Mouse (Mus musculus) retina, adult 2 months (tissue): ENCODE data around the gene Gdf5.

Experiments
- DNase-seq: peaks from one replicate; pipeline ENCODE4 v3.0.0-alpha.2; 2012; ENCODE audit warnings: low read depth, low spot score

Gdf5 gene

GRCm38 (mm10) chr2:155945124-155945523 lies at the start of gene Gdf5:
Gdf5 (minus strand) TSS chr2:155945367.
- DNase-seq = no peak

DNA sequence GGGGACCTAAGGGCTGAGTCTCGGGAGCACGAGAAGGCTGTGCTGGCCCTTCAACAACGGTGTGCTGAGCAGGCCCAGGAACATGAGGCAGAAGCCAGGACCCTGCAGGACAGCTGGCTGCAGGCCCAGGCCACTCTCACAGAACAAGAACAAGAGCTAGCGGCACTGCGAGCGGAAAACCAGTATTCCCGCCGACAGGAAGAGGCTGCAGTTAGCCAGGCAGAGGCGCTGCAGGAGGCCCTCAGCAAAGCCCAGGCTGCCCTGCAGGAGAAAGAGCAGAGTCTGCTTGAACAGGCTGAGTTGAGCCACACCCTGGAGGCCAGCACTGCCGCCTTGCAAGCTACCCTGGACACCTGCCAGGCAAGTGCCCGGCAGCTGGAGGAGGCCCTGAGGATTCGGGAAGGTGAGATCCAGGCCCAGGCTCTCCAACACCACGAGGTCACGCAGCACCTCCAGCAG lies 46.7 kb upstream of the Gdf5 start:
- DNase-seq = no peak

GRCm38 (mm10) chr2:155991151-155991550 lies 46.0 kb upstream of the Gdf5 start:
- no peak for DNase-seq

- no peak for DNase-seq
Measured at GRCm38 (mm10) chr2:155989085-155989484, 43.9 kb upstream of the Gdf5 start.

DNA sequence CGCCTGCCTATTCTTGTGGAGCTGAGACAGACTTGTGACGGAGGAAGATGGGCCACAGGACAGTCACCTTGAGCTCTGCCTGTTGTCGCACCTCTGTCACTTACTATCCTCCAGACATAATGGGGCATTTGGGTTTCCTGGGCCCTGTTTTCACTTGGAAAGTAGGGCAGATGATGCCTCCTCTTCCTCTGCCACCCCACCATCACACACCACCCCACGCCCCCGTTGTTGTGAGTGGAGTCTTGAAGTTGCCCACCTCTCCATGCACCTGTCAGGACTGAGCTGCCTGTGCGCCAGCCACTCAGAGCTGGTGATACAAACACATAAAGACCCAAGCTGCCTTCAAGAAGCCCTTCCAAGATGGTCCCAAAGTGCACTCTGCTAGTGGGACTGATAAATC lies 42.0 kb upstream of the Gdf5 start:
- DNase-seq = no peak

DNA sequence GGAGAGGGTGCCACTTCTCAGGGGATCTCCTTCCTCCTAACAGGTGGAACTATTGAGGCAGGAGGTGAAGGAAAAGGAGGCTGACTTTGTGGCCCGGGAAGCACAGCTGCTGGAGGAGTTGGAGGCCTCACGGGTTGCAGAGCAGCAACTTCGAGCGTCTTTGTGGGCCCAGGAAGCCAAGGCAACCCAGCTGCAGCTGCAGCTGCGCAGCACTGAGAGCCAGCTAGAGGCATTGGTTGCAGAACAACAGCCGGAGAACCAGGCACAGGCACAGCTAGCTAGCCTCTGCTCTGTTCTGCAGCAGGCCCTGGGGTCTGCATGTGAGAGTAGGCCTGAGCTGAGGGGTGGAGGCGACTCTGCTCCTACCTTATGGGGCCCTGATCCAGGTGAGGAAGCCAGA lies 40.6 kb upstream of the Gdf5 start:
- no peak for DNase-seq

DNA sequence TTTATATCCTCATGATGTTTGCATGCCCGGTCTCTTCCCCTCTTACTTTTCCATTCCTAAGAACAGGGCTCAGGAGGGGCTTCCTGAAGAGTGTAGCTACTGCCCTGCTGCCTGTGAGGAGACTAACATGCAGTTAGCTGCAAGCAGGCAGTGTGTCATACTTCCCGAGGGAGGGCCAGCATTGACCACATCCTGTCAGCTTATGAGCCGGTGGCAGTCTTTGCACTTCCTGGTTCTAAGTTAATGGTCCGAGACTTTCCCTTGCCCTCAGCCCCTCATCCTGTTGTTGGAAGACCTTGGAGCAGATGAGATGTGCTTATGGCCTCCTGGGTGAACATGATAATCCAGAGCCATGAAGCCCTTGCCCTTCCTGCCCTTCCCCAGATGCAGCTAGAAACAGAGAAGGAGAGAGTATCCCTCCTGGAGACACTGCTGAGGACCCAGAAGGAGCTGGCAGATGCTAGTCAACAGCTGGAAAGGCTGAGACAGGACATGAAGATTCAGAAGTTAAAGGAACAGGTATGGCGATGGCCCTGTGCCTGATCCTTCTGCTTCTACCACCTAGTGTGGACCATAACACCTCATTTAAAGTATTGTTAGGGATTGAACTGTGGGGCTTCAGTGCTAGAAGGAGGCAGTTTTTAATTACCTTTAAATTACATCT lies 34.3 kb upstream of the Gdf5 start:
- no peak for DNase-seq

GRCm38 (mm10) chr2:155974087-155974731 lies 29.0 kb upstream of the Gdf5 start:
- no peak for DNase-seq

- DNase-seq = peak; percentile 81
Measured at GRCm38 (mm10) chr2:155973348-155973747, 28.2 kb upstream of the Gdf5 start.

GRCm38 (mm10) chr2:155962991-155963390 lies 17.8 kb upstream of the Gdf5 start:
- peak; percentile 58 for DNase-seq

DNA sequence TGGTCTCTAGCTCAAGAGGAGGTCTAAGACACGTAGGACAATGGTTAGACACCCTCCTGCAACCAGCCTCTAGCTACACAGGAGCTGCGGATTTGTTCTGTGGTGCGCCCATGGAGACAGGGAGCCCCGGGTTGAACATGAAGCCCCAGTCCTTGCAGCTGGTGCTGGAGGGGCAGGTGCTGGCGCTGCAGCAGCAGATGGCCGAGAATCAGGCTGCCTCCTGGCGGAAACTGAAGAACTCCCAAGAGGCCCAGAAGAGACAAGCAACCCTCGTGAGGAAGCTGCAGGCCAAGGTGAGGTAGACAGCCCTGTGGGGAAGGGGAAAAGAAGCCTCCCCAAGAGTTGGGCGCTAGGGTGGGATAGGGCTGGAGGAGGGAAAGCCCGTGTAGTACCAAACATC lies 16.7 kb upstream of the Gdf5 start:
- DNase-seq = no peak

DNA sequence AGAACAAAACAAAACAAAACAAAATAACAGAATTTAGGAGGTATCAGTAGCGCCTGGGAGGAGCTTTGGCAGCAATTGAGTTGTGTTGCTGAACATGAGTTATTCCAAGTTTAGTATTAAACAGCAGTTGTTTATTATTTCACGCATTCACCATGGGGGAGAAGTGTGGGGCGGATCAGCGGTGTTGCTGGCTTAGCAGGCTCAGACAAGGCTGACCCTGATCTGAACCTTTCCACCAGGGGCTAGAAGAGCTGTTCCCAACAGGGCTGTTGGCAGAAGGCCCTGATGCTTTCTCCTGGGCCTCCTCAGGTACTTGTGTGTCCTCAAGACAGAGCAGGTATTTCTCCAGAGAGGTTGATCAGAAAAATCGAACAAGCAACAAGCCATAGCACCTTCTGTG lies 14.8 kb upstream of the Gdf5 start:
- DNase-seq = no peak

GRCm38 (mm10) chr2:155956134-155957059 lies 11.2 kb upstream of the Gdf5 start, which contains the start of gene Cep250:
Cep250 (plus strand) TSS chr2:155956458.
- DNase-seq = peak; percentile 82

- no peak for DNase-seq
Measured at GRCm38 (mm10) chr2:155952006-155952405, 6.8 kb upstream of the Gdf5 start.

GRCm38 (mm10) chr2:155949362-155949761 lies 4.2 kb upstream of the Gdf5 start:
- DNase-seq = no peak

DNA sequence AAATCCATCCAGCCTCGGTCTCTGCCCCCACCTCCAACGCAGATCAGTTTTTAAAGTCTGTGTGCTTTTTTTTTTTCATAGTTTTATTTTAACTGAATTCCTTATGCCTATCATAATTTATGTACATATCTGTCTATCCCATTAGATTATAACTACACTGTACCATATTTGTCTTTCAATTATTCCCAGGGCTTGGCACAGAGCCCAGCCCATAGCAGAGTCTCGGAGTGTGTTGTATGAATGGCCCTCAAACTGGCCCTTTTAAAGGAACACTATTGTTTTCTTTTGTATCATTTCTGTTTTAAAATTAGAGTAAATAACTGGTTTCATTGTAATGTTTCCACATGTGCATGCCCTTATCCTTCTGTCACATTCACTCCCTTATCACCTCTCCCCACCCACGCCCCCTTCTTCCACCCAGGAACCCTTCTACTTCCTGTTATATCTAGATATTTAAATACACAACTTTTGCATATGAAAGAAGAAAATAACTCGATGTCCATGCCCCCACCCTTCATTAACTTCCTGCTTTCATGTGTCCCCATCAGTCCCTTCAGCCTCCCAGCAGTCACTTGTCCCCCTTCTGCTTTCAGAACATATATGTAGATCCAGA lies 2.3 kb upstream of the Gdf5 start:
- no peak for DNase-seq

GRCm38 (mm10) chr2:155946499-155946898 lies 1.3 kb upstream of the Gdf5 start:
- DNase-seq = peak; percentile 50

GRCm38 (mm10) chr2:155946069-155946468 lies 902 bp upstream of the Gdf5 start:
- no peak for DNase-seq

GRCm38 (mm10) chr2:155945580-155945979 lies 413 bp upstream of the Gdf5 start:
- DNase-seq = no peak

- no peak for DNase-seq
Measured at GRCm38 (mm10) chr2:155944685-155945084, 482 bp downstream of the Gdf5 start.

DNA sequence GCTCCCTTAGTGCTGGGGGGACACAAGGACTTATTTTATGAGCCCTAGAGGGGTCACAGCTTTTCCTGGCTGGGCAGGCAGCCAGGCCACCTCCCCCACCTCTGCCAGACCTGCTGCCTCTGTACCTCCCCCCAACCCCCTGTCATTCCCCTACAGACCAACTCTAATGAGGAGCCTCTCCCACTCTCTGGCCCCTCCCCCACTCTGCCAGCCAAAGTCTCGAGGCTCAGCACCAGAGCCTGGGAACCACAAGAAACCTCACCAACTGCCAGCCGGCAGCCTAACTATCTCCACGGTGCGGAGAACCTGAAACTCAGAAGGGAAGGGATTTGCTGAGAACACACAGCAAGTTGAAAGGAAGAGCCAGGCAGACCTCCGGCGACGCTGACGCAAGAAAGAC lies 1.7 kb downstream of the Gdf5 start:
- DNase-seq = no peak
